24 mouse cellular contexts compared by ENCODE assay signal in the genomic region with DNA sequence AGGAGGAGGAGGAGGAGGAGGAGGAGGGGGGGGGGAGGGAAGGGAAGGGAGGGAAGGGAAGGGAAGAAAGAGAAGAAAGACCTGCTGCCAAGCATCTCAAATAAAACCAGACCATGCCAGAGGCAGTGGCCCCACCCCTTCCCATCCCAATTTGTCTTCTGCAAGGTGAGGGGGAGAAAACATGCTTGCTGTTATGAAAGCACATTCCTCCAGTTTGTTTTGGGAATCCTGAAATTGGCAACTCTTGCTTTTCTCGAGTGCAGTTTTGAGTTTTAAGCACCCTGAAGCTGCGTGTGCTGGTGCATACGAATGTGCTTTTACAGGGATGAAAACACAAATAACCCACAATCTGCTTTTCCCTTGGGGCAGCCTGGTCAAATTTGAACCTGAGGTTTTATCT.
DNase-seq lines count a peak whose midpoint lies in the region; ATAC-seq and TF ChIP-seq lines count a peak whose summit lies in the region.
"Had no signal": no experiment of that assay in that cellular context is flagged by ENCODE, and none has a peak within 500 bp of the region (broad histone marks: within the 10 kb centered on the region; RNA-seq: fewer than 3 reads in every experiment).

No protein-coding gene starts in this region.

- H3K4me1 ChIP-seq in kidney, embryonic 14.5 days (ENCODE audit: control insufficient read depth, insufficient read depth, low read length), result no peaks in the 10 kb centered on the region
- peaks cover 5% of the 10 kb centered on the region for H3K4me1 ChIP-seq in cortical plate, adult 2 months (ENCODE audit: control insufficient read depth, insufficient read depth, low read length)
- no peaks in the 10 kb centered on the region for H3K4me1 ChIP-seq in intestine, postnatal 0 days (replicated peaks; ENCODE audit: control insufficient read depth, insufficient read depth, low read length)
- H3K4me1 ChIP-seq: embryonic facial prominence, embryonic 13.5 days; embryonic facial prominence, embryonic 15.5 days had no signal

- TF ChIP-seq POLR2A in cortical plate, adult 2 months (IDR thresholded peaks at IDR 0.05; ENCODE audit: extremely low read depth, insufficient read depth, low read length), result no peak

- TF ChIP-seq CTCF in cortical plate, adult 2 months (IDR thresholded peaks at IDR 0.05; ENCODE audit: extremely low read depth, insufficient read depth, low read length), result no peak
- TF ChIP-seq CTCF in intestine, postnatal 0 days (IDR thresholded peaks at IDR 0.05; ENCODE audit: low read depth), result no peak

- no peak overlapping the region for H3K4me3 ChIP-seq in kidney, embryonic 14.5 days (ENCODE audit: low read length)
- H3K4me3 ChIP-seq in cortical plate, adult 2 months (ENCODE audit: insufficient read depth, low read length), result no peak overlapping the region
- H3K4me3 ChIP-seq in intestine, postnatal 0 days (ENCODE audit: low read depth, low read length), result no peak overlapping the region
- H3K4me3 ChIP-seq: embryonic facial prominence, embryonic 13.5 days; embryonic facial prominence, embryonic 15.5 days; erythroblast, embryonic 14.5 days; forebrain, embryonic 10.5 days; forebrain, embryonic 12.5 days had no signal

- no peak overlapping the region for H3K4me2 ChIP-seq in kidney, embryonic 14.5 days (replicated peaks; ENCODE audit: low read depth, low read length)
- H3K4me2 ChIP-seq in intestine, postnatal 0 days (replicated peaks; ENCODE audit: low read depth), result no peak overlapping the region
- H3K4me2 ChIP-seq: embryonic facial prominence, embryonic 13.5 days; embryonic facial prominence, embryonic 15.5 days; forebrain, embryonic 12.5 days had no signal

- 77% methylated on average over 3 of the region's 3 CpGs for WGBS in kidney, embryonic 14.5 days
- WGBS in intestine, postnatal 0 days, result 77% methylated on average over 3 of the region's 3 CpGs

- H3K36me3 ChIP-seq in kidney, embryonic 14.5 days (ENCODE audit: control insufficient read depth, insufficient read depth, low read length), result no peaks in the 10 kb centered on the region
- no peaks in the 10 kb centered on the region for H3K36me3 ChIP-seq in intestine, postnatal 0 days (ENCODE audit: control insufficient read depth, insufficient read depth)
- H3K36me3 ChIP-seq: embryonic facial prominence, embryonic 13.5 days; embryonic facial prominence, embryonic 15.5 days; forebrain, embryonic 10.5 days; forebrain, embryonic 12.5 days had no signal

- no peak overlapping the region for H3K27ac ChIP-seq in kidney, embryonic 14.5 days (ENCODE audit: low read depth, low read length)
- peak overlapping the region; percentile 31; the same call in 1 of the 2 replicates for H3K27ac ChIP-seq in cortical plate, adult 2 months (ENCODE audit: insufficient read depth, low read length)
- H3K27ac ChIP-seq in intestine, postnatal 0 days (ENCODE audit: low read depth, low read length), result no peak overlapping the region
- H3K27ac ChIP-seq: embryonic facial prominence, embryonic 13.5 days; embryonic facial prominence, embryonic 15.5 days; forebrain, embryonic 10.5 days; forebrain, embryonic 12.5 days had no signal

- no peak overlapping the region for H3K9ac ChIP-seq in kidney, embryonic 14.5 days (ENCODE audit: low read depth, low read length)
- no peak overlapping the region for H3K9ac ChIP-seq in intestine, postnatal 0 days (ENCODE audit: low read depth, low read length)
- H3K9ac ChIP-seq: embryonic facial prominence, embryonic 13.5 days; embryonic facial prominence, embryonic 15.5 days; forebrain, embryonic 12.5 days had no signal

- ATAC-seq in kidney, embryonic 14.5 days (ENCODE audit: low FRiP score, low TSS enrichment), result no peak
- no peak for ATAC-seq in intestine, postnatal 0 days
- ATAC-seq: forebrain, embryonic 14.5 days; forebrain, embryonic 16.5 days had no signal

- H3K9me3 ChIP-seq in kidney, embryonic 14.5 days (ENCODE audit: control insufficient read depth, low read length), result no peaks in the 10 kb centered on the region
- H3K9me3 ChIP-seq in intestine, postnatal 0 days (ENCODE audit: control insufficient read depth), result no peaks in the 10 kb centered on the region
- H3K9me3 ChIP-seq: embryonic facial prominence, embryonic 13.5 days; embryonic facial prominence, embryonic 15.5 days; forebrain, embryonic 10.5 days; forebrain, embryonic 12.5 days had no signal

- H3K27me3 ChIP-seq in kidney, embryonic 14.5 days (ENCODE audit: control insufficient read depth, insufficient read depth, low read length), result no peaks in the 10 kb centered on the region
- H3K27me3 ChIP-seq in intestine, postnatal 0 days (replicated peaks; ENCODE audit: control insufficient read depth, insufficient read depth, low read length), result no peaks in the 10 kb centered on the region
- H3K27me3 ChIP-seq: embryonic facial prominence, embryonic 13.5 days; embryonic facial prominence, embryonic 15.5 days; forebrain, embryonic 12.5 days had no signal

- DNase-seq in kidney, adult 11 months, result peak; percentile 3
- no peak for DNase-seq in kidney, postnatal 36 days
- DNase-seq in kidney, adult 9 months, result peak; percentile 10
- peak; percentile 70 for DNase-seq in brain, adult 2 months (ENCODE audit: low read depth, low spot score)
- no peak for DNase-seq in right cerebral cortex, postnatal 25 days
- DNase-seq: adrenal gland, adult 2 months; adrenal gland, postnatal 10 days; adrenal gland, postnatal 25 days; cerebellum, adult 11-12 months; cerebellum, adult 2 months; cerebellum, adult 9-10 months; cerebellum, postnatal 10 days; cerebellum, postnatal 25 days; embryo, embryonic 11 days had no signal

Comparison
In these comparisons a context has a peak if more than half of its experiments do, and no peak if none do; other contexts are left out.
1. DNase-seq: peak in kidney, adult 11 months (single experiment), kidney, adult 9 months (single experiment) and brain, adult 2 months (single experiment); none in kidney, postnatal 36 days (0 of 2) and right cerebral cortex, postnatal 25 days (single experiment).